9 mouse cellular contexts compared by ENCODE assay signal in the genomic region with DNA sequence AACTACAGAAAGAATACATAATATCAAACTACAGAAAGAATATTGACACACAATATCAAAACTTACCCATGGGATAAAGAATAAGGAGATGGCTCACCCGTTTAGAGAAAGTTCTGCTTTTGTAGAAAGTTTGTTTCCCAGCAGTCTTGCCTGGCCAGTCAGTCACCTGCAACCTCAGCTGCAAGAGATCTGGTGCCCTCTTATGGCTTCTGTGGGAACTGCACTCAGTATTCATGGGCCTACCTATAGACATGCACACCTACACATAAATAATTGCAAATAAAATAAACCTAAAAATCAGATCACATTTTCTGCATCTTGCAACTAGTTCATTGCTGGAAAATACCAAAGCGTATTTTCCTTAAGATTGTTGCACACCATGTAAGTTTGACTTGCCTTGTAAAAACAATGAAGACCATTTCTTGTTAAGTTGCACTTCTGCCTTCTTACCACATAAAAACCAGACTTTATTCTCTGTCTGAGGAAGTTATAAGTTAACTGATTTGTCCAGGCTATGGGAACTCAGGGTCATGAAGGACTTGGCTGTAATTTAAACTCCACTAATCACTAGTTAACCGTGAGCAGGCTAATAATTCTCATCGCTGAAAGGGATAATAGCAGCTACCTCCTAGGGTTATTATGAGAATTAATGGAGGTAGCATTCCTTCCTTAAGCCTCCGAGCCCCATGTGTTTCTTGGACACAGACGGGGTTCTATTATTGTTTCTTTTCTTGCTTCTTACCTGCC.
A peak's percentile ranks its signal among the peaks of the same experiment; 100 is the strongest.
DNase-seq lines count a peak whose midpoint lies in the region; ATAC-seq and TF ChIP-seq lines count a peak whose summit lies in the region.
"Had no signal": no experiment of that assay in that cellular context is flagged by ENCODE, and none has a peak within 500 bp of the region (broad histone marks: within the 10 kb centered on the region; RNA-seq: fewer than 3 reads in every experiment).

No protein-coding gene starts in this region.

- no peaks in the 10 kb centered on the region for H3K27me3 ChIP-seq in hindbrain, embryonic 11.5 days (ENCODE audit: control insufficient read depth, insufficient read depth, low read length)
- no peaks in the 10 kb centered on the region for H3K27me3 ChIP-seq in hindbrain, embryonic 16.5 days (replicated peaks; ENCODE audit: control insufficient read depth, insufficient read depth, low read length)
- H3K27me3 ChIP-seq in lung, postnatal 0 days (replicated peaks; ENCODE audit: insufficient read depth, low read length) = no peaks in the 10 kb centered on the region

- TF ChIP-seq CTCF in lung, postnatal 0 days (IDR thresholded peaks at IDR 0.05) = peak; percentile 81

- H3K27ac ChIP-seq in hindbrain, embryonic 11.5 days (ENCODE audit: low read depth, low read length) = no peak overlapping the region
- H3K27ac ChIP-seq in hindbrain, embryonic 16.5 days (ENCODE audit: low read depth, low read length) = no peak overlapping the region
- H3K27ac ChIP-seq in lung, postnatal 0 days (ENCODE audit: low read length) = no peak overlapping the region
- H3K27ac ChIP-seq: macrophage had no signal

- H3K4me3 ChIP-seq in hindbrain, embryonic 11.5 days (ENCODE audit: low read depth, low read length) = no peak overlapping the region
- no peak overlapping the region for H3K4me3 ChIP-seq in hindbrain, embryonic 16.5 days (ENCODE audit: low read length)
- no peak overlapping the region for H3K4me3 ChIP-seq in lung, postnatal 0 days (ENCODE audit: low read depth, low read length)

- no peak for ATAC-seq in hindbrain, embryonic 11.5 days (ENCODE audit: low FRiP score)
- ATAC-seq in hindbrain, embryonic 16.5 days = no peak
- no peak for ATAC-seq in lung, postnatal 0 days

- no peaks in the 10 kb centered on the region for H3K36me3 ChIP-seq in hindbrain, embryonic 11.5 days (ENCODE audit: control insufficient read depth, insufficient read depth, low read length)
- H3K36me3 ChIP-seq in hindbrain, embryonic 16.5 days (ENCODE audit: control insufficient read depth, insufficient read depth, low read length) = no peaks in the 10 kb centered on the region
- no peaks in the 10 kb centered on the region for H3K36me3 ChIP-seq in lung, postnatal 0 days (ENCODE audit: insufficient read depth, low read length)

- no peak for TF ChIP-seq EP300 in lung, postnatal 0 days (IDR thresholded peaks at IDR 0.05)

- H3K4me2 ChIP-seq in hindbrain, embryonic 11.5 days (replicated peaks; ENCODE audit: low read depth, low read length) = no peak overlapping the region
- no peak overlapping the region for H3K4me2 ChIP-seq in hindbrain, embryonic 16.5 days (ENCODE audit: low read length)
- H3K4me2 ChIP-seq in lung, postnatal 0 days (replicated peaks; ENCODE audit: low read depth, low read length) = no peak overlapping the region

- no peaks in the 10 kb centered on the region for H3K9me3 ChIP-seq in hindbrain, embryonic 11.5 days (ENCODE audit: control insufficient read depth, low read length)
- no peaks in the 10 kb centered on the region for H3K9me3 ChIP-seq in hindbrain, embryonic 16.5 days (ENCODE audit: control insufficient read depth, low read length)
- no peaks in the 10 kb centered on the region for H3K9me3 ChIP-seq in lung, postnatal 0 days (ENCODE audit: low read length)

- DNase-seq in hindbrain, embryonic 11.5 days (ENCODE audit: low spot score) = peak; percentile 39
- peak; percentile 16 for DNase-seq in CD4-positive helper T cell, adult 2 months (ENCODE audit: low read depth, low spot score)
- DNase-seq in ZHBTc4 (ENCODE audit: low read depth, low spot score) = peak; percentile 71
- peak; percentile 67 for DNase-seq in heart, postnatal 4 days
- peak; percentile 34 for DNase-seq in lung, postnatal 0 days (ENCODE audit: low spot score)
- DNase-seq in frontal cortex, postnatal 36 days (ENCODE audit: low spot score in 2 of 2) = no peak
- no peak for DNase-seq in urinary bladder, adult 2 months (ENCODE audit: low spot score)

- no peaks in the 10 kb centered on the region for H3K4me1 ChIP-seq in hindbrain, embryonic 11.5 days (replicated peaks; ENCODE audit: control insufficient read depth, insufficient read depth, low read length)
- peaks cover 6% of the 10 kb centered on the region; the same call in 1 of the 2 replicates for H3K4me1 ChIP-seq in hindbrain, embryonic 16.5 days (ENCODE audit: control insufficient read depth, insufficient read depth, low read depth, low read length)
- no peaks in the 10 kb centered on the region for H3K4me1 ChIP-seq in lung, postnatal 0 days (ENCODE audit: insufficient read depth, low read depth, low read length)

- no peak overlapping the region for H3K9ac ChIP-seq in hindbrain, embryonic 11.5 days (ENCODE audit: low read depth, low read length)
- no peak overlapping the region for H3K9ac ChIP-seq in hindbrain, embryonic 16.5 days (ENCODE audit: low read depth, low read length)
- H3K9ac ChIP-seq in lung, postnatal 0 days (replicated peaks; ENCODE audit: low read depth) = no peak overlapping the region

- WGBS in hindbrain, embryonic 11.5 days = 85% methylated on average over 6 of the region's 6 CpGs
- 75% methylated on average over 6 of the region's 6 CpGs for WGBS in hindbrain, embryonic 16.5 days
- WGBS in lung, postnatal 0 days = 90% methylated on average over 6 of the region's 6 CpGs

Comparison
In these comparisons a context has a peak if more than half of its experiments do, and no peak if none do; other contexts are left out.
1. DNase-seq: peak in hindbrain, embryonic 11.5 days (single experiment), CD4-positive helper T cell, adult 2 months (single experiment), ZHBTc4 (single experiment), heart, postnatal 4 days (single experiment) and lung, postnatal 0 days (single experiment); none in frontal cortex, postnatal 36 days (0 of 2) and urinary bladder, adult 2 months (single experiment).